Mouse (Mus musculus) hindbrain, embryonic 14.5 days (tissue): ENCODE data around the gene Man2a1. TPM values are rescaled to one million over a fixed set of nuclear protein-coding genes. Genes with fewer than 3 reads are reported as not detected.

Source experiments
- ATAC-seq: fragments of 200-750 bp; cut with Nextera tagmentation; 2 replicates; pipeline ENCODE4 v1.8.0; 2017; ENCODE audit warnings: moderate number of reproducible peaks, mild to moderate bottlenecking, moderate TSS enrichment, moderate library complexity; ENCODE audit not compliant: low FRiP score
- DNase-seq: peaks from one replicate; pipeline ENCODE4 v3.0.0-alpha.2; 2015; ENCODE audit warnings: low spot score
- H3K27ac ChIP-seq: fragments of 300-500 bp; sonication (generic); 2 replicates; pipeline ENCODE4 v1.5.1; 2014; ENCODE audit warnings: mild to moderate bottlenecking, moderate library complexity
- H3K27me3 ChIP-seq: fragments of 300-500 bp; sonication (generic); 2 replicates; pipeline ENCODE4 v1.6.1; 2014; ENCODE audit warnings: mild to moderate bottlenecking, low read length, mixed read lengths; ENCODE audit not compliant: control insufficient read depth, insufficient read depth
- H3K36me3 ChIP-seq: fragments of 300-500 bp; sonication (generic); replicated peaks from 2 replicates; pipeline ENCODE4 v1.6.1; 2014; ENCODE audit not compliant: control insufficient read depth, insufficient read depth
- H3K4me1 ChIP-seq: fragments of 300-500 bp; sonication (generic); replicated peaks from 2 replicates; pipeline ENCODE4 v1.6.1; 2014; ENCODE audit warnings: antibody characterized with exemption, low read length, mixed read lengths; ENCODE audit not compliant: control insufficient read depth, insufficient read depth
- H3K4me2 ChIP-seq: fragments of 300-500 bp; sonication (generic); replicated peaks from 2 replicates; pipeline ENCODE4 v1.6.1; 2014; ENCODE audit warnings: mild to moderate bottlenecking, moderate library complexity
- H3K4me3 ChIP-seq: fragments of 300-500 bp; sonication (generic); replicated peaks from 2 replicates; pipeline ENCODE4 v1.5.1; 2014; ENCODE audit warnings: mild to moderate bottlenecking, low read length
- H3K9ac ChIP-seq: fragments of 300-500 bp; sonication (generic); 2 replicates; pipeline ENCODE4 v1.6.1; 2014
- H3K9me3 ChIP-seq: fragments of 300-500 bp; sonication (generic); 2 replicates; pipeline ENCODE4 v1.6.1; 2016; ENCODE audit warnings: low read length; ENCODE audit not compliant: control insufficient read depth
- WGBS: fragments of 180-500 bp; shearing (Covaris S2); extraction: QIAGEN DNeasy Blood & Tissue Kit; methylation state at CpG from one replicate; pipeline ENCODE4 v1.1.7; 2014; 5-methylcytosine and 5-hydroxymethylcytosine counted together
- polyA plus RNA-seq: library from polyadenylated mRNA; unstranded; fragments of >200 nt; fragmentation: Nextera tagmentation; extraction: Ambion mirVana; gene quantifications from 2 replicates; pipeline ENCODE4 v1.2.1, GENCODE M21; 2014

Man2a1 gene
- polyA plus RNA-seq, 1 experiment from 2014 or later = 5.5 TPM

DNA sequence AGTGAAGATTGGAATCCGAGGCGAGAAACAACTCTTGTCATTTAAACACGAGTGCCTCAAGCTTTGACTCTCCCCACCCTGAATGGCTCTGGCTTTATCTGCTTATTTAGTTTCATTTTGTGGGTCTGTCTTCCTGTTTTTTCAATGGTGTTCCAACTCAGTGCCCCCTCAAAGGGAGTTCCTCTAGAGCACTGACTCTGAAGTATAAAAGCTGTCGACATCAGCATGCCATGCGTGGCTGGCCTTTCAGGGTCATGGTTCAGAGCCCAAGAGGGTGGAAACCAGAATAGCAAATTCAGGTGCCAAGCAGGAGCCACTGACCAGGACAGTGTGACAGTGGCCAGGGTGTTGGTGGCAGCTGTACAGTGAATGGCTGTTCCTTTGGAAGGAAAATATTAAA lies 68.0 kb downstream of the Man2a1 start:
- no peak overlapping the region for H3K27ac ChIP-seq
- H3K9me3 ChIP-seq = no peaks in the 10 kb centered on the region
- 38% methylated on average over 5 of the region's 5 CpGs for WGBS
- peaks cover 26% of the 10 kb centered on the region for H3K36me3 ChIP-seq
- no peak overlapping the region for H3K9ac ChIP-seq
- H3K4me2 ChIP-seq = no peak overlapping the region
- H3K4me3 ChIP-seq = no peak overlapping the region
- H3K27me3 ChIP-seq = no peaks in the 10 kb centered on the region
- H3K4me1 ChIP-seq = no peaks in the 10 kb centered on the region
- ATAC-seq (no peak), DNase-seq (no peak)

DNA sequence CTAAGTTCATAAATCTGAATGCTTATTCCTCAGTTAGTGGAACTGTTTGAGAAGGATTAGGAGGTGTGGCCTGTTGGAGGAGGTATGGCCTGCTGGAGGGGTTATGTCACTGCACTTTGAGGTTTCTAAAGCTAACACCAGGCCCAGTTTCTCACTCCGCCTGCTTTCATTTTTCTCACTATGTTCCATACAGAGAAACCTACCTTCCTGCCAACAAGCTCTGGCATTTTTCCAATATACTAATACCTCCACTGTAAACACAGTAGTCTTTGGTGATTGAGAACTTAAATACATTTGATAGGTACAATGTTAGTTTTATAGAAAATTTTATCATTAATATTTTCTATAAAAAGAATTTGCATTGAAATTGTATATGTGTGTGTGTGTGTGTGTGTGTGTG lies 73.9 kb downstream of the Man2a1 start:
- no peak for DNase-seq
- peaks cover 20% of the 10 kb centered on the region for H3K36me3 ChIP-seq
- 88% methylated on average over 1 of the region's 1 CpGs for WGBS
- ATAC-seq = no peak
- H3K4me3 ChIP-seq = no peak overlapping the region
- H3K27ac ChIP-seq = no peak overlapping the region
- no peak overlapping the region for H3K9ac ChIP-seq
- no peaks in the 10 kb centered on the region for H3K27me3 ChIP-seq
- H3K4me1 ChIP-seq = 0 out of 2 replicates have a peak, but pooled peaks cover 10% of the 10 kb centered on the region
- H3K9me3 ChIP-seq = no peaks in the 10 kb centered on the region; the same call in 1 of the 2 replicates
- no peak overlapping the region for H3K4me2 ChIP-seq

DNA sequence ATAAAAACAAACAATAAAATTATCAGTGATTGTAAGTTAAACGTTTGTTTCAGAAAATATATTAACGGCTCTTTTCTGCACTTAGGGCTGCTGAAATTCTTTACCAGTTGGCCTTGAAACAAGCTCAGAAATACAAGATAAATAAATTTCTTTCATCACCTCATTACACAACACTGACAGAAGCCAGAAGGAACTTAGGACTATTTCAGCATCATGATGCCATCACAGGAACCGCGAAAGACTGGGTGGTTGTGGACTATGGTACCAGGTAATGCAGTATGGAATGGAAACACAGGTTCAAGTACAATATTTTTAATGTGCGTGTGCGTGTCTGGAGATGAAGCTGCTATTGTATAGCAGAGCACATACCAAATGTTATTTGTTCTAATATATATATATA lies 74.4 kb downstream of the Man2a1 start:
- no peak overlapping the region for H3K27ac ChIP-seq
- H3K4me1 ChIP-seq = 0 out of 2 replicates have a peak, but pooled peaks cover 10% of the 10 kb centered on the region
- no peaks in the 10 kb centered on the region; the same call in 1 of the 2 replicates for H3K9me3 ChIP-seq
- DNase-seq (no peak), ATAC-seq (no peak)
- no peaks in the 10 kb centered on the region for H3K27me3 ChIP-seq
- H3K36me3 ChIP-seq = peaks cover 20% of the 10 kb centered on the region
- H3K4me2 ChIP-seq = no peak overlapping the region
- 96% methylated on average over 6 of the region's 6 CpGs for WGBS
- H3K9ac ChIP-seq = no peak overlapping the region
- H3K4me3 ChIP-seq = no peak overlapping the region

DNA sequence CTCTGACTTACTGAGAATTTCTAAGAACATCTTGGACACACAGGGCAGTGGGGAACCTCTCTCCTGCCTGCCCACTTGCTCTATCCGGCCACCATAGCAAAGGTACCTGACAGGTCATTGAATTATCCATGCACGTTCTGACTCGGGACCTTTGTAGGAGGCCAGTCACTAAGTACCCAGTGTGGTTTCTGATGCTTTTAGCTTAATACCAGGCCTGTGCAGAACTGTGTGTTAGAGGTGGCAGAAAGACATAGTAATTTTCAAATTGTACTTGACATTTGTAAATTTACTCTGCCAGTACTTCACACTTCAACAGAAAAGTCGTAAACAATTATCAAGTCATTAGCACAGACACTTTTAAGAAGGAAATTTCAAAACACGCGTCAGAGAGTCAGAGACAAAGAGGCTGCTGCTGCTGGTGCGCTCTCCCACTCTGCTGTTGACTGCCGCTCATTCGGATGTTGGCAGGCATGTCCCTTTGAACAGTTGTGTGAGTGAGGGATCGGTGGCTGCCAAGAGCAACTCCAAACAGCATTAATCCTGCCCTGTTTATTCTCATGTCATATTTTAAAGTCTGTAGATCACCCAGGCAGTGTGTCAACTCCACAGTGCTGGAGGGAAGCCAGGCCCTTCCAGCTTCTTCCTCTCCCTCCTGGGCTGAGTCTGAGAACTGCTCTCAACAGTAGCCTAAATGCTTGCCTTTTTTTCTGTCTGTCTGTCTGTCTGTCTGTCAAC lies 76.4 kb downstream of the Man2a1 start:
- peak overlapping the region; percentile 32; the same call in 1 of the 2 replicates for H3K27ac ChIP-seq

DNA sequence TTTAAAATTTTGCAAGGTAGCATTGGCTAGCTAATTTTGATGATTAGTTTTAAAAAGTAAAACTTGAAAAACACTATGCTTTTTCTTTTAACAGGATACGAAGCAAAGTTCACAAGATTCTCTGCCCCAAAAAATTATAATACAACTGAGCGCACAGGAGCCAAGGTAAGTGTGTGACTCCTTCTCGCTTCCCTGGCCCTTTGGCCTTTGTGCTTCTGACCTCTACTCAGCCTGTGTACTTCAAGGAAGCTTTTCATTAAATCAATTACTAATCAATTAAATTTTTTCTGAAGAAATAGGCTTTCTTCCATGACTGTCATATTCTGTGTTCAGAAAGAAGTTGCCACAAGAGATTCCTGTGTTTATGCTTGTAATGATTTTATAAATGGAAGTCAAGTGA lies 80.9 kb downstream of the Man2a1 start:
- Histone ChIP-seq H3K9ac (no peak overlapping the region), H3K9me3 (no peaks in the 10 kb centered on the region), H3K4me2 (no peak overlapping the region), H3K27me3 (no peaks in the 10 kb centered on the region), H3K4me1 (0 out of 2 replicates have a peak, but pooled peaks cover 10% of the 10 kb centered on the region), H3K4me3 (no peak overlapping the region), H3K36me3 (no peaks in the 10 kb centered on the region), H3K27ac (no peak overlapping the region)
- DNase-seq (no peak), ATAC-seq (no peak)
- WGBS = 92% methylated on average over 3 of the region's 3 CpGs

More for the DNA sequence above, 76.4 kb downstream of the Man2a1 start:
- Histone ChIP-seq H3K4me1 (0 out of 2 replicates have a peak, but pooled peaks cover 10% of the 10 kb centered on the region), H3K36me3 (peaks cover 10% of the 10 kb centered on the region), H3K9ac (no peak overlapping the region), H3K9me3 (no peaks in the 10 kb centered on the region; the same call in 1 of the 2 replicates), H3K4me2 (no peak overlapping the region), H3K27me3 (no peaks in the 10 kb centered on the region), H3K4me3 (no peak overlapping the region)
- 62% methylated on average over 10 of the region's 10 CpGs for whole genome bisulfite sequencing
- DNase-seq (peak; percentile 60), ATAC-seq (peak; percentile 85)

DNA sequence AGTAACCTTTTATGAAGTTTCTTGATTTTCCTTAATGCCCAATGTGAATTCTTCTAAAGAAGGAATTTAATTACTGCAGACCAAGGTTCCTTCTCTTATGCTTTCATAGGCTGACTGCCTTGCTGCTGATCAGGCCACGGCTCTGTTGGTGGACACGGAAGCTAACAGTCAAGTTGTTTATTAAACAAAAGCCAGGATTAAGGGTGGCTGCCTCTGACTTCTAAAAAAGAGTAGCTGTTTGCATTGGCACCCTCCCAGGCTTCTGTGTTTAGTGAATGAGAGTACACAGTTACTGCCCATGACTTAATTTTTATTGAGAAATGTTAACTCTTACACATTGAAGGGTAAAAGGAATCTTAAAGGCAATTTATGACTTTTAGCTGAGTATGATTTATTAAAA lies 81.4 kb downstream of the Man2a1 start:
- DNase-seq = no peak
- WGBS = 57% methylated on average over 2 of the region's 2 CpGs
- no peak overlapping the region for H3K9ac ChIP-seq

DNA sequence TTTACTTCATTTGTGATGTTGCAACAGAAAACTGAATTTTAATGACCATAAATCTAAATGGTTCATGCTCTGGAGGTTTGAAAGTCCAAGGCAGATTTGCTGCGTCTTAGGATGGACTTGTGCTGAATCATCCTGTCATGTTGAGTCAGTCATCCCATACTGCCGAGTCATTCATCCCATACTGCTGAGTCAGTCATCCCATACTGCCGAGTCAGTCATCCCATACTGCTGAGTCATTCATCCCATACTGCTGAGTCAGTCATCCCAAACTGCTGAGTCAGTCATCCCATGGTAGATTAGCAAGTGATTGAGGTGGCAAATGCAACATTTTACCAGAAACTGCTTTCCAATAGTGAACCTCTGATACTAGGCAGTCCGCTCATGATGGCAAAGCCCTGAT lies 83.6 kb downstream of the Man2a1 start:
- no peak overlapping the region for H3K9ac ChIP-seq
- 97% methylated on average over 4 of the region's 4 CpGs for WGBS
- H3K27me3 ChIP-seq = no peaks in the 10 kb centered on the region

More for the DNA sequence above, 81.4 kb downstream of the Man2a1 start:
- Histone ChIP-seq H3K9me3 (no peaks in the 10 kb centered on the region), H3K4me2 (no peak overlapping the region), H3K27ac (no peak overlapping the region), H3K4me1 (0 out of 2 replicates have a peak, but pooled peaks cover 5% of the 10 kb centered on the region), H3K27me3 (no peaks in the 10 kb centered on the region), H3K4me3 (no peak overlapping the region), H3K36me3 (no peaks in the 10 kb centered on the region)
- ATAC-seq = no peak

DNA sequence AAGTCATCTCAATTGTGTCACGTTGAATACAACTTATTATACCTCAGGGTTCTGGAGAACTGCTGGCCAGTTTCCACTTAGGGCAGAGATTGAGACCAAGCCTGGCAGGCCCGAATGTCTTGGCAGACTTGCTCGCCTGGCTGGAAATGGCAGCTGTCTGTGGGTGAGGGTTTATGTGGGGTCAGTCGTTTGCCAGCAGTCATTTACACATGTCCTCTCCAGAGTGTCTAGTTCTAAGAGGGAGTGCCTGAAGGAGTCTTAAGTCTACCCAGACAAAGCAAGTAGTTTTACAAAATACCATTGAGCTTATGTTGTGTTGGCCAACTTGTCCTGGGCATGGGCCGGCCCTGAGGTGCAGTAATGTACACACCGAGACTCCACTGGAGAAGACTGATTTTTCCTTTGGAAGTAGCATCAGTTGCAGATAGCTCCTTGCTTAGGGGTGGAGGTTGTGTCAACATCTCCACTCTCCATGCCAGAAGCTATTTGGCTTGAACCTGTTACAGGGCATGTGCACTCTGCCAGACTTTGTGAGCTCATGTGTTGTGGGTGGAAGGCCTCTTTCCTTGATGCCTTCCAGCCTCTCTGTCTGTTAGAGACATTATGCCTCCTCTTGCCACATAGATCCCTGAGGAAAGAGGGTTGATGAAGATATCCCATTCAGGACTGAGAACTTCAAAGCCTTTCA lies 84.8 kb downstream of the Man2a1 start:
- H3K27ac ChIP-seq = no peak overlapping the region
- no peak overlapping the region for H3K9ac ChIP-seq
- no peak for DNase-seq
- no peak overlapping the region for H3K4me2 ChIP-seq
- no peak for ATAC-seq
- 85% methylated on average over 6 of the region's 6 CpGs for WGBS
- H3K4me3 ChIP-seq = no peak overlapping the region
- no peaks in the 10 kb centered on the region for H3K27me3 ChIP-seq
- H3K4me1 ChIP-seq = no peaks in the 10 kb centered on the region
- H3K9me3 ChIP-seq = no peaks in the 10 kb centered on the region
- H3K36me3 ChIP-seq = peaks cover 4% of the 10 kb centered on the region; the same call in 1 of the 2 replicates

More for the DNA sequence above, 83.6 kb downstream of the Man2a1 start:
- no peaks in the 10 kb centered on the region for H3K9me3 ChIP-seq
- no peak overlapping the region for H3K4me3 ChIP-seq
- ATAC-seq (no peak), DNase-seq (no peak)
- no peak overlapping the region for H3K4me2 ChIP-seq
- H3K4me1 ChIP-seq = no peaks in the 10 kb centered on the region
- no peak overlapping the region for H3K27ac ChIP-seq
- H3K36me3 ChIP-seq = no peaks in the 10 kb centered on the region

DNA sequence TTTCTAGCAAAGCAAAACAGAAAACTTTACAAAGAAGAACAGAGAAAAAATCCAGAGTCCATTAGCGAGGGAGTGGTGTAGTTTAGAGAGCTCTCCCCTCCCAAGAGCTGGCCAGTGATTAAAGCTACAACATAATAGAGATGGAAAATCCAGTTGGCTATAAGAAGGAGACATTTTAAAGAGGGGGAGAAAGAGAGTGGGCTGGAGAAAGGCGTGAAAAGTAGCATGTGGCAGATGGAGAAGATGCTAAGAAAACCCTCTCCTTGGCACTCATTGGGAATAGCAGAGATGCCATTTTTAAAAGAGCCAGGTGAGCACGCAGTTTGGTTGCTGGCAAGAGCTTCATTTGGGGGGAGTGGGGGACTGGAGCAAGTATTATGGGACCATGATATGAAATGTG lies 89.1 kb downstream of the Man2a1 start:
- DNase-seq = no peak
- Histone ChIP-seq H3K27ac (no peak overlapping the region), H3K4me3 (no peak overlapping the region), H3K36me3 (peaks cover 7% of the 10 kb centered on the region; the same call in 1 of the 2 replicates), H3K4me1 (no peaks in the 10 kb centered on the region), H3K27me3 (no peaks in the 10 kb centered on the region), H3K9ac (no peak overlapping the region), H3K9me3 (0 out of 2 replicates have a peak, but pooled peaks cover 4% of the 10 kb centered on the region), H3K4me2 (no peak overlapping the region)
- ATAC-seq = no peak
- WGBS = 100% methylated on average over 3 of the region's 3 CpGs
